Mouse (Mus musculus) megakaryocyte-erythroid progenitor cell, adult 5-6 weeks (primary cell): Measurements from ENCODE around the gene Gpr4. TPM values are rescaled to one million over a fixed set of nuclear protein-coding genes. Genes with fewer than 3 reads are reported as not detected.

Experiments
- ATAC-seq: replicated peaks from 2 replicates; pipeline ENCODE4 v1.8.0; 2016; ENCODE audit warnings: mild to moderate bottlenecking, inconsistent platforms; ENCODE audit not compliant: severe bottlenecking, poor library complexity, low FRiP score, low TSS enrichment
- total RNA-seq, 2 experiments: library from RNA; stranded (forward) in 1 of 2; stranded (reverse) in 1 of 2; fragments of 200-1000, 215-1000 nt in 1 of 2; fragments of >200 nt in 1 of 2; fragmentation: Nextera tagmentation in 1 of 2; gene quantifications; 2 replicates each; pipeline ENCODE4 v1.2.3; 2014 to 2017

The Gpr4 gene
- total RNA-seq, 2 experiments from 2014 or later, result not detected

- ATAC-seq, result no peak
Observed at GRCm38 (mm10) chr7:19247511-19247910, 35.2 kb downstream of the Gpr4 start.

- ATAC-seq, result no peak
Observed at GRCm38 (mm10) chr7:19252078-19252477, 39.7 kb downstream of the Gpr4 start.

- no peak for ATAC-seq
Observed at GRCm38 (mm10) chr7:19253437-19253836, 41.1 kb downstream of the Gpr4 start.

GRCm38 (mm10) chr7:19255395-19255794, 43.1 kb downstream of the Gpr4 start:
- no peak for ATAC-seq

GRCm38 (mm10) chr7:19256567-19256966, 44.2 kb downstream of the Gpr4 start:
- no peak for ATAC-seq

GRCm38 (mm10) chr7:19257390-19258022, 45.2 kb downstream of the Gpr4 start:
- ATAC-seq, result peak; percentile 99

- no peak for ATAC-seq
Observed at GRCm38 (mm10) chr7:19258336-19258735, 46.0 kb downstream of the Gpr4 start.

- ATAC-seq, result peak; percentile 66
Observed at GRCm38 (mm10) chr7:19265147-19265546, 52.8 kb downstream of the Gpr4 start.

GRCm38 (mm10) chr7:19265928-19266822, 53.8 kb downstream of the Gpr4 start:
- ATAC-seq, result peak; percentile 14; the same call in 1 of the 2 replicates

GRCm38 (mm10) chr7:19267051-19267450, 54.7 kb downstream of the Gpr4 start:
- ATAC-seq, result no peak

GRCm38 (mm10) chr7:19268993-19269681, 56.8 kb downstream of the Gpr4 start:
- no peak for ATAC-seq

GRCm38 (mm10) chr7:19269721-19270441, 57.5 kb downstream of the Gpr4 start:
- ATAC-seq, result no peak

GRCm38 (mm10) chr7:19270509-19271237, 58.3 kb downstream of the Gpr4 start:
- no peak for ATAC-seq

- peak; percentile 78 for ATAC-seq
Observed at GRCm38 (mm10) chr7:19271238-19272172, 59.2 kb downstream of the Gpr4 start, which contains the start of gene Vasp. Gene Vasp (minus strand): TSS chr7:19271817.

- ATAC-seq, result peak; percentile 54
Observed at GRCm38 (mm10) chr7:19272173-19272764, 59.9 kb downstream of the Gpr4 start.
